Mouse (Mus musculus) embryonic fibroblast, embryonic 13.5 days (primary cell): Measurements from ENCODE around the gene Fbxo2.

Source experiments
- CTCF ChIP-seq: IDR thresholded peaks from 2 replicates; pipeline ENCODE4 v1.5.1; 2011; ENCODE audit warnings: mild to moderate bottlenecking, control low read depth, low read length, moderate library complexity, borderline replicate concordance; ENCODE audit not compliant: insufficient read depth
- POLR2A ChIP-seq: IDR thresholded peaks from 2 replicates; pipeline ENCODE4 v1.6.1; 2011; ENCODE audit warnings: low read depth, mild to moderate bottlenecking, control low read depth, low read length, moderate library complexity

GRCm38 (mm10) chr4:148147714-148148113 lies 12.7 kb upstream of the Fbxo2 start:
- no peak for TF ChIP-seq CTCF
- TF ChIP-seq POLR2A = no peak
